Mouse (Mus musculus): ENCODE data around the gene Dock10. TPM values are rescaled to one million over a fixed set of nuclear protein-coding genes. Genes with fewer than 3 reads are reported as not detected.

The Dock10 gene
- polyA plus RNA-seq, 1 experiment from 2014 or later = 4.4 TPM

GRCm38 (mm10) chr1:80628054-80628453 lies 130.3 kb downstream of the Dock10 start:
- no peak for ATAC-seq (ENCODE audit: insufficient number of reproducible peaks, insufficient read depth, low FRiP score, low read depth)

DNA sequence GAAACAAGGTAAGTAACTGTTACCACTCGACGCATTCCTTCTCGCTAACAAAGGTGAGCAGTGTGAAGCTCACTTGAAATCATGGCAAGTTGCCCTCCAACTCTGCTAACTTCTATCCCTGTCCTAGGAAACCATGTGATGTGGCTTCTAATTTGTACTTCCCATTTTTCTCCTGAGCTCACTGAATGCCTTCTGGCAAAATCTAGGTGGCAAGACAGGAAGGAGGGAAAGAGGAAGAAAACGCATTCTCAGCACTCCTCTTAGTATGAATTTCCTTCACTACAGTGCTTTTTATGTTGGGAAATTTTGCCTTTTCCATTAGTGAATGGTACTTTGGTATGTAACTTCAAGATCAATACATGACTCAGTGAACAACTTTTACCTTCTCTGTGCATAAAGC lies 131.5 kb downstream of the Dock10 start:
- Histone ChIP-seq H3K9ac (ENCODE audit: low read length) (no peak overlapping the region), H3K4me2 (ENCODE audit: low read length) (no peak overlapping the region), H3K9me3 (ENCODE audit: control insufficient read depth, low read length) (no peaks in the 10 kb centered on the region), H3K36me3 (ENCODE audit: control insufficient read depth, insufficient read depth, low read length) (no peaks in the 10 kb centered on the region), H3K27me3 (ENCODE audit: control insufficient read depth, insufficient read depth, low read length) (no peaks in the 10 kb centered on the region), H3K4me3 (ENCODE audit: control insufficient read depth in 1 of 2, insufficient read depth in 1 of 2, low read depth in 1 of 2, low read length in 2 of 2) (no peak overlapping the region), H3K27ac (replicated peaks in 1 of 2; ENCODE audit: control insufficient read depth in 1 of 2, insufficient read depth in 1 of 2, low read depth in 2 of 2, low read length in 2 of 2) (no peak overlapping the region), H3K4me1 (ENCODE audit: control insufficient read depth in 2 of 2, insufficient read depth in 2 of 2, low read length in 2 of 2) (no peaks in the 10 kb centered on the region)
- ATAC-seq (ENCODE audit: insufficient number of reproducible peaks, insufficient read depth, low FRiP score, low read depth) = no peak
- 81% methylated on average over 4 of the region's 4 CpGs for WGBS

More at GRCm38 (mm10) chr1:80628054-80628453, 130.3 kb downstream of the Dock10 start:
- H3K9ac ChIP-seq (ENCODE audit: low read length) = no peak overlapping the region
- H3K4me1 ChIP-seq (ENCODE audit: control insufficient read depth in 2 of 2, insufficient read depth in 2 of 2, low read length in 2 of 2) = no peaks in the 10 kb centered on the region
- no peaks in the 10 kb centered on the region for H3K9me3 ChIP-seq (ENCODE audit: control insufficient read depth, low read length)
- no peak overlapping the region for H3K4me2 ChIP-seq (ENCODE audit: low read length)
- H3K27ac ChIP-seq (replicated peaks in 1 of 2; ENCODE audit: control insufficient read depth in 1 of 2, insufficient read depth in 1 of 2, low read depth in 2 of 2, low read length in 2 of 2) = no peak overlapping the region
- no peaks in the 10 kb centered on the region for H3K27me3 ChIP-seq (ENCODE audit: control insufficient read depth, insufficient read depth, low read length)
- H3K36me3 ChIP-seq (ENCODE audit: control insufficient read depth, insufficient read depth, low read length) = no peaks in the 10 kb centered on the region
- H3K4me3 ChIP-seq (ENCODE audit: control insufficient read depth in 1 of 2, insufficient read depth in 1 of 2, low read depth in 1 of 2, low read length in 2 of 2) = no peak overlapping the region

- no peak for ATAC-seq (ENCODE audit: insufficient number of reproducible peaks, insufficient read depth, low FRiP score, low read depth)
- Histone ChIP-seq H3K27ac (replicated peaks in 1 of 2; ENCODE audit: control insufficient read depth in 1 of 2, insufficient read depth in 1 of 2, low read depth in 2 of 2, low read length in 2 of 2) (no peak overlapping the region), H3K4me1 (ENCODE audit: control insufficient read depth in 2 of 2, insufficient read depth in 2 of 2, low read length in 2 of 2) (no peaks in the 10 kb centered on the region), H3K9ac (ENCODE audit: low read length) (no peak overlapping the region), H3K36me3 (ENCODE audit: control insufficient read depth, insufficient read depth, low read length) (no peaks in the 10 kb centered on the region), H3K9me3 (ENCODE audit: control insufficient read depth, low read length) (no peaks in the 10 kb centered on the region), H3K4me2 (ENCODE audit: low read length) (no peak overlapping the region), H3K4me3 (ENCODE audit: control insufficient read depth in 1 of 2, insufficient read depth in 1 of 2, low read depth in 1 of 2, low read length in 2 of 2) (no peak overlapping the region), H3K27me3 (ENCODE audit: control insufficient read depth, insufficient read depth, low read length) (no peaks in the 10 kb centered on the region)
- 73% methylated on average over 1 of the region's 1 CpGs for WGBS
These were observed 133.0 kb downstream of the Dock10 start for GRCm38 (mm10) chr1:80625371-80625770.

- Histone ChIP-seq H3K4me3 (ENCODE audit: control insufficient read depth in 1 of 2, insufficient read depth in 1 of 2, low read depth in 1 of 2, low read length in 2 of 2) (no peak overlapping the region), H3K27me3 (ENCODE audit: control insufficient read depth, insufficient read depth, low read length) (no peaks in the 10 kb centered on the region), H3K4me2 (ENCODE audit: low read length) (no peak overlapping the region), H3K4me1 (ENCODE audit: control insufficient read depth in 2 of 2, insufficient read depth in 2 of 2, low read length in 2 of 2) (no peaks in the 10 kb centered on the region), H3K9me3 (ENCODE audit: control insufficient read depth, low read length) (no peaks in the 10 kb centered on the region), H3K9ac (ENCODE audit: low read length) (no peak overlapping the region), H3K36me3 (ENCODE audit: control insufficient read depth, insufficient read depth, low read length) (no peaks in the 10 kb centered on the region), H3K27ac (replicated peaks in 1 of 2; ENCODE audit: control insufficient read depth in 1 of 2, insufficient read depth in 1 of 2, low read depth in 2 of 2, low read length in 2 of 2) (no peak overlapping the region)
- ATAC-seq (ENCODE audit: insufficient number of reproducible peaks, insufficient read depth, low FRiP score, low read depth) = no peak
- 85% methylated on average over 4 of the region's 4 CpGs for WGBS
These were observed 133.8 kb downstream of the Dock10 start for GRCm38 (mm10) chr1:80624552-80624951.

GRCm38 (mm10) chr1:80622646-80623045 lies 135.7 kb downstream of the Dock10 start:
- H3K27ac ChIP-seq (replicated peaks in 1 of 2; ENCODE audit: control insufficient read depth in 1 of 2, insufficient read depth in 1 of 2, low read depth in 2 of 2, low read length in 2 of 2) = no peak overlapping the region
- 83% methylated on average over 1 of the region's 1 CpGs for WGBS
- H3K9me3 ChIP-seq (ENCODE audit: control insufficient read depth, low read length) = no peaks in the 10 kb centered on the region
- H3K36me3 ChIP-seq (ENCODE audit: control insufficient read depth, insufficient read depth, low read length) = no peaks in the 10 kb centered on the region
- H3K27me3 ChIP-seq (ENCODE audit: control insufficient read depth, insufficient read depth, low read length) = no peaks in the 10 kb centered on the region
- no peaks in the 10 kb centered on the region for H3K4me1 ChIP-seq (ENCODE audit: control insufficient read depth in 2 of 2, insufficient read depth in 2 of 2, low read length in 2 of 2)
- no peak overlapping the region for H3K9ac ChIP-seq (ENCODE audit: low read length)
- no peak overlapping the region for H3K4me3 ChIP-seq (ENCODE audit: control insufficient read depth in 1 of 2, insufficient read depth in 1 of 2, low read depth in 1 of 2, low read length in 2 of 2)
- ATAC-seq (ENCODE audit: insufficient number of reproducible peaks, insufficient read depth, low FRiP score, low read depth) = no peak
- H3K4me2 ChIP-seq (ENCODE audit: low read length) = no peak overlapping the region

- Histone ChIP-seq H3K9ac (ENCODE audit: low read length) (no peak overlapping the region), H3K27ac (replicated peaks in 1 of 2; ENCODE audit: control insufficient read depth in 1 of 2, insufficient read depth in 1 of 2, low read depth in 2 of 2, low read length in 2 of 2) (no peak overlapping the region), H3K36me3 (ENCODE audit: control insufficient read depth, insufficient read depth, low read length) (no peaks in the 10 kb centered on the region), H3K4me2 (ENCODE audit: low read length) (no peak overlapping the region), H3K4me1 (ENCODE audit: control insufficient read depth in 2 of 2, insufficient read depth in 2 of 2, low read length in 2 of 2) (no peaks in the 10 kb centered on the region), H3K9me3 (ENCODE audit: control insufficient read depth, low read length) (no peaks in the 10 kb centered on the region), H3K4me3 (ENCODE audit: control insufficient read depth in 1 of 2, insufficient read depth in 1 of 2, low read depth in 1 of 2, low read length in 2 of 2) (no peak overlapping the region), H3K27me3 (ENCODE audit: control insufficient read depth, insufficient read depth, low read length) (no peaks in the 10 kb centered on the region)
- WGBS = 69% methylated on average over 2 of the region's 2 CpGs
- no peak for ATAC-seq (ENCODE audit: insufficient number of reproducible peaks, insufficient read depth, low FRiP score, low read depth)
These were observed 139.2 kb downstream of the Dock10 start for GRCm38 (mm10) chr1:80619100-80619499.

- WGBS = 78% methylated on average over 5 of the region's 5 CpGs
- Histone ChIP-seq H3K4me3 (ENCODE audit: control insufficient read depth in 1 of 2, insufficient read depth in 1 of 2, low read depth in 1 of 2, low read length in 2 of 2) (no peak overlapping the region), H3K4me1 (ENCODE audit: control insufficient read depth in 2 of 2, insufficient read depth in 2 of 2, low read length in 2 of 2) (no peaks in the 10 kb centered on the region), H3K9ac (ENCODE audit: low read length) (no peak overlapping the region), H3K27me3 (ENCODE audit: control insufficient read depth, insufficient read depth, low read length) (no peaks in the 10 kb centered on the region), H3K9me3 (ENCODE audit: control insufficient read depth, low read length) (no peaks in the 10 kb centered on the region), H3K27ac (replicated peaks in 1 of 2; ENCODE audit: control insufficient read depth in 1 of 2, insufficient read depth in 1 of 2, low read depth in 2 of 2, low read length in 2 of 2) (no peak overlapping the region), H3K4me2 (ENCODE audit: low read length) (no peak overlapping the region), H3K36me3 (ENCODE audit: control insufficient read depth, insufficient read depth, low read length) (no peaks in the 10 kb centered on the region)
- no peak for ATAC-seq (ENCODE audit: insufficient number of reproducible peaks, insufficient read depth, low FRiP score, low read depth)
These were observed 141.7 kb downstream of the Dock10 start for GRCm38 (mm10) chr1:80616671-80617070.

DNA sequence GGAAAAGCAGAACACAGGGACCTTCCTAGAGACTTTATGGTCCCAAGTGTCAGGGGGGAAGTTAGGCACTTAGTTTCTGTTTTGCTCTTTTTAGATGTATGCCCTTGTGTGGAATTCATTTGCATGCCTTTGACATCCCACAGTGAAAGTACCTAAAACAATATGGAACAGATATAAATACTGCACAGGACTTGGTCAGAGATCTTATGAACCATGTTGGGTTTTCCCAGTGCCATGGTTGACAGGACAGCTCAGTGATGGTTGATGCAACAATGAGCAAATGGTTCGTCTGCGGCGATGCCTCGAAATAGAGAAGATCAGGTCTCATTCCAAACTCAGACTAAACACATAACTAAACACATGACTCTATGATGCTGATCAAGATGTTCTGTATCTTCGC lies 143.6 kb downstream of the Dock10 start:
- H3K27ac ChIP-seq (replicated peaks in 1 of 2; ENCODE audit: control insufficient read depth in 1 of 2, insufficient read depth in 1 of 2, low read depth in 2 of 2, low read length in 2 of 2) = no peak overlapping the region
- H3K36me3 ChIP-seq (ENCODE audit: control insufficient read depth, insufficient read depth, low read length) = no peaks in the 10 kb centered on the region
- H3K4me2 ChIP-seq (ENCODE audit: low read length) = no peak overlapping the region
- ATAC-seq (ENCODE audit: insufficient number of reproducible peaks, insufficient read depth, low FRiP score, low read depth) = no peak
- no peak overlapping the region for H3K9ac ChIP-seq (ENCODE audit: low read length)
- 91% methylated on average over 5 of the region's 5 CpGs for WGBS
- H3K9me3 ChIP-seq (ENCODE audit: control insufficient read depth, low read length) = no peaks in the 10 kb centered on the region
- no peak overlapping the region for H3K4me3 ChIP-seq (ENCODE audit: control insufficient read depth in 1 of 2, insufficient read depth in 1 of 2, low read depth in 1 of 2, low read length in 2 of 2)
- no peaks in the 10 kb centered on the region for H3K27me3 ChIP-seq (ENCODE audit: control insufficient read depth, insufficient read depth, low read length)
- H3K4me1 ChIP-seq (ENCODE audit: control insufficient read depth in 2 of 2, insufficient read depth in 2 of 2, low read length in 2 of 2) = no peaks in the 10 kb centered on the region

All from heart, embryonic 14.5 days (tissue).